Mouse (Mus musculus) intestine, postnatal 0 days (tissue): ENCODE measurements at regions not wholly inside any gene's neighbourhood (a gene's known extent, or its start where the extent isn't known, plus 50 kb on each side); places are given as distances from the start of the nearest gene placed in this dataset.

Source experiments
- ATAC-seq: fragments of 200-750 bp; cut with Nextera tagmentation; 2 replicates; pipeline ENCODE4 v1.8.0; 2017; ENCODE audit warnings: mild to moderate bottlenecking, moderate TSS enrichment, moderate library complexity
- H3K27ac ChIP-seq: fragments of 300-500 bp; sonication (generic); 2 replicates; pipeline ENCODE4 v1.5.1; 2014; ENCODE audit warnings: mild to moderate bottlenecking, low read depth, low read length, moderate library complexity
- H3K27me3 ChIP-seq: fragments of 300-500 bp; sonication (generic); replicated peaks from 2 replicates; pipeline ENCODE4 v1.6.1; 2014; ENCODE audit warnings: low read length, mixed read lengths; ENCODE audit not compliant: control insufficient read depth, insufficient read depth
- H3K36me3 ChIP-seq: fragments of 300-500 bp; sonication (generic); 2 replicates; pipeline ENCODE4 v1.6.1; 2014; ENCODE audit warnings: mild to moderate bottlenecking, moderate library complexity; ENCODE audit not compliant: control insufficient read depth, insufficient read depth
- H3K4me1 ChIP-seq: fragments of 300-500 bp; sonication (generic); replicated peaks from 2 replicates; pipeline ENCODE4 v1.6.1; 2014; ENCODE audit warnings: antibody characterized with exemption, low read length, mixed read lengths; ENCODE audit not compliant: control insufficient read depth, insufficient read depth
- H3K4me2 ChIP-seq: fragments of 300-500 bp; sonication (generic); replicated peaks from 2 replicates; pipeline ENCODE4 v1.6.1; 2014; ENCODE audit warnings: low read depth, mild to moderate bottlenecking, moderate library complexity
- H3K4me3 ChIP-seq: fragments of 300-500 bp; sonication (generic); 2 replicates; pipeline ENCODE4 v1.5.1; 2014; ENCODE audit warnings: low read depth, low read length
- H3K9ac ChIP-seq: fragments of 300-500 bp; sonication (generic); 2 replicates; pipeline ENCODE4 v1.6.1; 2014; ENCODE audit warnings: mild to moderate bottlenecking, low read depth, low read length
- H3K9me3 ChIP-seq: fragments of 300-500 bp; sonication (generic); 2 replicates; pipeline ENCODE4 v1.6.1; 2016; ENCODE audit warnings: mixed run types; ENCODE audit not compliant: control insufficient read depth
- CTCF ChIP-seq: sonication (generic); IDR thresholded peaks from 2 replicates; pipeline ENCODE4 v1.5.1; 2016; ENCODE audit warnings: low read depth, mild to moderate bottlenecking, control low read depth, antibody characterized with exemption, moderate library complexity
- WGBS: fragments of 180-500 bp; shearing (Covaris S2); extraction: QIAGEN DNeasy Blood & Tissue Kit; methylation state at CpG from one replicate; pipeline ENCODE4 v1.1.7; 2014; 5-methylcytosine and 5-hydroxymethylcytosine counted together

GRCm38 (mm10) chr15:91916946-91917345 lies 78.9 kb downstream of the Smgc start:
- ATAC-seq = no peak
- H3K27me3 ChIP-seq = no peaks in the 10 kb centered on the region
- H3K4me3 ChIP-seq = no peak overlapping the region
- no peak for TF ChIP-seq CTCF
- no peak overlapping the region for H3K4me2 ChIP-seq
- H3K27ac ChIP-seq = no peak overlapping the region
- no peaks in the 10 kb centered on the region for H3K36me3 ChIP-seq
- H3K4me1 ChIP-seq = no peaks in the 10 kb centered on the region
- 61% methylated on average over 3 of the region's 3 CpGs for WGBS
- no peak overlapping the region for H3K9ac ChIP-seq
- no peaks in the 10 kb centered on the region for H3K9me3 ChIP-seq

- Histone ChIP-seq H3K27ac (no peak overlapping the region), H3K9me3 (no peaks in the 10 kb centered on the region), H3K4me2 (no peak overlapping the region), H3K27me3 (no peaks in the 10 kb centered on the region), H3K4me1 (no peaks in the 10 kb centered on the region), H3K4me3 (no peak overlapping the region), H3K36me3 (no peaks in the 10 kb centered on the region), H3K9ac (no peak overlapping the region)
- no peak for ATAC-seq
- 66% methylated on average over 4 of the region's 4 CpGs for WGBS
- no peak for TF ChIP-seq CTCF
Observed at GRCm38 (mm10) chr15:91917877-91918276, 79.8 kb downstream of the Smgc start.

GRCm38 (mm10) chr15:91924542-91924941 lies 86.5 kb downstream of the Smgc start:
- no peaks in the 10 kb centered on the region for H3K4me1 ChIP-seq
- H3K36me3 ChIP-seq = no peaks in the 10 kb centered on the region
- H3K4me2 ChIP-seq = no peak overlapping the region
- no peak overlapping the region for H3K27ac ChIP-seq
- H3K9ac ChIP-seq = no peak overlapping the region
- TF ChIP-seq CTCF = no peak
- ATAC-seq = no peak
- no peaks in the 10 kb centered on the region for H3K9me3 ChIP-seq
- 80% methylated on average over 4 of the region's 4 CpGs for WGBS
- H3K4me3 ChIP-seq = no peak overlapping the region
- H3K27me3 ChIP-seq = no peaks in the 10 kb centered on the region

- Histone ChIP-seq H3K9ac (no peak overlapping the region), H3K36me3 (no peaks in the 10 kb centered on the region), H3K4me2 (no peak overlapping the region), H3K9me3 (no peaks in the 10 kb centered on the region), H3K27ac (no peak overlapping the region), H3K27me3 (no peaks in the 10 kb centered on the region), H3K4me3 (no peak overlapping the region), H3K4me1 (no peaks in the 10 kb centered on the region)
- TF ChIP-seq CTCF = peak; percentile 65
- ATAC-seq = no peak
- WGBS = 13% methylated on average over 3 of the region's 3 CpGs
Observed at GRCm38 (mm10) chr15:91927492-91927891, 89.4 kb downstream of the Smgc start.

GRCm38 (mm10) chr15:91928511-91928910 lies 90.4 kb downstream of the Smgc start:
- ATAC-seq = no peak
- Histone ChIP-seq H3K9ac (no peak overlapping the region), H3K9me3 (no peaks in the 10 kb centered on the region), H3K27me3 (no peaks in the 10 kb centered on the region), H3K4me2 (no peak overlapping the region), H3K4me1 (no peaks in the 10 kb centered on the region), H3K27ac (no peak overlapping the region), H3K4me3 (no peak overlapping the region), H3K36me3 (no peaks in the 10 kb centered on the region)
- WGBS = 83% methylated on average over 7 of the region's 7 CpGs
- TF ChIP-seq CTCF = no peak

GRCm38 (mm10) chr15:91957273-91957672 lies 93.7 kb upstream of the Cntn1 start:
- no peak overlapping the region for H3K27ac ChIP-seq
- no peak for ATAC-seq
- H3K36me3 ChIP-seq = no peaks in the 10 kb centered on the region
- no peak overlapping the region for H3K9ac ChIP-seq
- no peak for TF ChIP-seq CTCF
- WGBS = 70% methylated on average over 2 of the region's 2 CpGs
- H3K27me3 ChIP-seq = no peaks in the 10 kb centered on the region
- H3K4me3 ChIP-seq = no peak overlapping the region
- H3K4me1 ChIP-seq = no peaks in the 10 kb centered on the region
- no peaks in the 10 kb centered on the region for H3K9me3 ChIP-seq
- no peak overlapping the region for H3K4me2 ChIP-seq

- Histone ChIP-seq H3K36me3 (no peaks in the 10 kb centered on the region), H3K9ac (no peak overlapping the region), H3K27ac (no peak overlapping the region), H3K4me2 (no peak overlapping the region), H3K4me1 (no peaks in the 10 kb centered on the region), H3K9me3 (no peaks in the 10 kb centered on the region), H3K4me3 (no peak overlapping the region), H3K27me3 (no peaks in the 10 kb centered on the region)
- WGBS = 71% methylated on average over 10 of the region's 10 CpGs
- ATAC-seq = no peak
- no peak for TF ChIP-seq CTCF
Observed at GRCm38 (mm10) chr15:91965172-91965571, 85.8 kb upstream of the Cntn1 start.
